Mouse (Mus musculus): ENCODE measurements around the gene Pdlim4.

DNA sequence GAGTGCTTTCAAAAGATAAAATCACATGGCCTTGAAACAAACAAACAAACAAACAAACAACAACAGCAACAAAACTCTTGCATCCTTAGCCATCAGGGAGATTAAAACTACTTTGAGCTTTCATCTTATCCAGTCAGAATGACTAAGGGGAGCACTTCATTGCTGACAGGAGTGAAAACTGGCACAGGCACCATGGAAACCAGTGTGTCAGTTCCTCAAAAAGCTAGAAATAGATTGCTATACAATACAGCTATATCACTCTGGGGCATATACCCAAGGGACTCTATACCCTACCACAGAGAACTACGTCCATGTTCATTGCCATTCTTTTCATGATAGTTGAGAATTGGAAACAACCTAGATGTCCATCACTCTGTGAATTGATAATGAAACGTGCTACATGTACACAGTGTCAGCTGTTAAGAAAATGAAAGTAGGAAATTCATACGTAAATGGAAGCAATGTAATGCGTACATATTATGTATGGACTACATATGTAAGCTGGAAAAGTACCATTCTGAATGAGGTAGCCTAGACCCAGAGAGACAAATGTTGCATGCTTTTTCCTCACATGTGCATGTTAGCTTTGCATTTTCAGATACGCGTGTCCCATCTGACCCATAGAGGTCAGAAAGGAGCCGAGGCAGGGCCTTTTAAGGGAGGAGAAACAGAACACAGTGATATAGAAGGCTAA lies 19.6 kb upstream of the Pdlim4 start:
- TF ChIP-seq CTCF (IDR thresholded peaks at IDR 0.05; ENCODE audit: control insufficient read depth, insufficient read depth, low read length) (no peak), POLR2A (IDR thresholded peaks at IDR 0.05; ENCODE audit: borderline replicate concordance, control insufficient read depth, low read depth, low read length) (no peak)
